Mouse (Mus musculus) layer of hippocampus, adult 2 months (tissue): ENCODE measurements around the gene Crnkl1. TPM values are rescaled to one million over a fixed set of nuclear protein-coding genes. Genes with fewer than 3 reads are reported as not detected.
"Not testable (repeated sequence)": the region's sequence is repeated elsewhere in the genome, so short reads cannot be mapped to it uniquely, and the experiment has no call there.

Source experiments
- DNase-seq, 2 experiments: peaks; one replicate each; pipeline ENCODE4 v3.0.0; 2022; ENCODE audit warnings: low spot score in 2 of 2
- H3K27ac ChIP-seq: fragments of 200-600 bp; 2 replicates; pipeline ENCODE4 v1.8.1; 2022
- H3K4me3 ChIP-seq: fragments of 200-600 bp; 2 replicates; pipeline ENCODE4 v1.8.1; 2022; ENCODE audit warnings: mild to moderate bottlenecking
- CTCF ChIP-seq: fragments of 200-600 bp; conservative IDR thresholded peaks from 2 replicates; pipeline ENCODE4 v1.8.1; 2022; ENCODE audit warnings: antibody characterized with exemption, mild to moderate bottlenecking, moderate library complexity
- total RNA-seq, 2 experiments: library from RNA; stranded (reverse); gene quantifications; 2 replicates each; pipeline ENCODE4 v1.2.3; 2021

The Crnkl1 gene
- total RNA-seq, 2 experiments from 2014 or later = 19.8 to 21.6 TPM

DNA sequence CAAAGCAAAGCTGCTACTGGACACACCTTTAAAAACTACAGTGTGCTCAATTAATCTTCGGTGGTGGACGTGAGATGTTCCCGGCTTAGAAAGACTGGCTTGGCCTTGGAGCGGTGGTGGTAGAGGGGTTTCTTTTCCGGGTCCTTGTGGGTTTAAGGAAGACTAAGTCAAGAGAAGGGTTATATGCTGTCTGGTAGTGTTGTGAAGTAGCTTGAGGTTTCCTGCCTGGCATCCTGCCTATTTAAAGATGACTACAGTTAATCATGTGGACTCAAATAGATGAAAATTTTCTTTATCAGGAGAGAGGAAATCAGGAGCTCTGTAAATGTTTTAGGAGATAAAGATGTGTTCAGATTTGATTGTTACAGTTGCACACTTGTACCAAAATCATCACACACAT lies 21.5 kb upstream of the Crnkl1 start:
- Histone ChIP-seq H3K4me3 (no peak overlapping the region), H3K27ac (no peak overlapping the region)
- TF ChIP-seq CTCF = no peak
- DNase-seq = no peak

DNA sequence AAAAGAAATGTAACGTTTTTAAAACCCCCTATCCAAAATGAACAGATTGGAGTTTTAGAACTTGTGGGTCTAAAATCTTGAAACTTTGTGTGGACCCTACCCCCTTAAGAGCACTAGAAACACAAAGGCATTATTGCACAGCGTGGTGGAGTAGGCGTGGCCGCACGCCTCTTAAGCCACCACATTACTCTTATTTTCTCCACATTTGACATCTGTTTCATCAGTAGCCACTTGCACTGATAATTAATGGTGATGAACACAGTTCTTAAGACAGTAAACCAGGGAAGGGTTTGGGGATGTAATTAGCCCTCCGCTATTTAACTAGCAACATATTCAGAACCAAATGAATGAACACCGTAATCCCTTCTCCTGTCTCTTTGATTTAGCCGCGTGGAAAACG lies 21.0 kb upstream of the Crnkl1 start:
- no peak overlapping the region for H3K27ac ChIP-seq
- DNase-seq = no peak
- H3K4me3 ChIP-seq = no peak overlapping the region
- TF ChIP-seq CTCF = no peak

GRCm38 (mm10) chr2:145952726-145953125 lies 17.9 kb upstream of the Crnkl1 start:
- no peak for TF ChIP-seq CTCF
- no peak overlapping the region for H3K27ac ChIP-seq
- H3K4me3 ChIP-seq = no peak overlapping the region
- DNase-seq = no peak

- H3K4me3 ChIP-seq = no peak overlapping the region
- DNase-seq = no peak
- no peak overlapping the region for H3K27ac ChIP-seq
- TF ChIP-seq CTCF = no peak
Observed at GRCm38 (mm10) chr2:145950239-145950638, 15.4 kb upstream of the Crnkl1 start.

- no peak for TF ChIP-seq CTCF
Observed at GRCm38 (mm10) chr2:145949475-145950068, 14.8 kb upstream of the Crnkl1 start.

DNA sequence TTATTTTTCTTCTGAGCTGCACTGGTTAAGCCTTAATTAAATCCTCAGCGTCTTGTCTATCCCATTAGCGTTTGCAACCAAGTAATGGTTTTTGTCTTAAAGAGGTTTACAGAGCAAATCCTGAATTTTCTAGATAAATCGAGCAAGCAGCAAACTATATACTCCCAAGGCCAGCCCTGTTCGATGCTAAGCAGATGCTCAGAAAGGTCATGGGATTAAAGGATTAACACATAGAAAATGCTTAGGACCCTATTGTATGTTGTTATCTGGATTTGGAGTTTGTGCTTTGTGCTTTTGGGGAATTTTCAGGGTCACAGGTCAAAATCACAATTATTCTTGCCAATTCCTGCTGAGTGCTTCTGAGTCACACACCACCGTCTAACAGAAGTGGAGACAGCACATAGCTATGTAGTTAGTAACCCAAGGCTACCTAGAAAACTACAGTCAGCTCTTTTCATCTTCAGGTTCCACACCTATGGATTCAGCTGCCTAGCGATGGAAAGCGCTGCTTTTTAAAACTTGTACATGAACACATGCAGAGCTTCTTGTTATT lies 13.7 kb upstream of the Crnkl1 start:
- Histone ChIP-seq H3K4me3 (no peak overlapping the region), H3K27ac (no peak overlapping the region)
- no peak for DNase-seq
- TF ChIP-seq CTCF = no peak

More at GRCm38 (mm10) chr2:145949475-145950068, 14.8 kb upstream of the Crnkl1 start:
- DNase-seq = no peak
- Histone ChIP-seq H3K27ac (no peak overlapping the region), H3K4me3 (no peak overlapping the region)

GRCm38 (mm10) chr2:145944286-145944685 lies 9.5 kb upstream of the Crnkl1 start:
- Histone ChIP-seq H3K4me3 (no peak overlapping the region), H3K27ac (no peak overlapping the region)
- DNase-seq = no peak
- TF ChIP-seq CTCF = no peak

DNA sequence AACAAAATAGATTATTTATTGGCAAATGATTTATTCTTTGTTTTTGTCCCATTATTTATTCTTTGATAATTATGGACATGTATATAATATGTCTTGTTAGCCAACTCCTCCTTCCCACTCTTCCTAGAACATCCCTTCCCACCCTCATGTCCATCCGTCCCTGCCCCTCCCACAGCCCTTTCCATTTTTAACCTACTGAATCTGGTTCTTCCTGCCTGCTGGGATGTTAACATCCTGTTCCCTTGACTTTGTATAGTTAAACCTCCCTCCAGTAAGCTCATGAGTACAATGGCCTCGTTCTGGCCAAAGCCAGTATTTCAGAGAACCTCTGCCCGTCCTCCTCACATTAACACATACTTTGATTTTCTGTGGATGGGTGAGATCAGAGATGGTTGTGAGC lies 6.6 kb upstream of the Crnkl1 start:
- Histone ChIP-seq H3K4me3 (no peak overlapping the region), H3K27ac (no peak overlapping the region)
- no peak for TF ChIP-seq CTCF
- no peak for DNase-seq

GRCm38 (mm10) chr2:145936975-145937374 lies 2.2 kb upstream of the Crnkl1 start:
- H3K4me3 ChIP-seq = no peak overlapping the region
- H3K27ac ChIP-seq = no peak overlapping the region
- TF ChIP-seq CTCF = no peak
- DNase-seq = no peak

GRCm38 (mm10) chr2:145920941-145921650 lies 13.7 kb downstream of the Crnkl1 start:
- H3K27ac ChIP-seq = no peak overlapping the region
- DNase-seq = no peak
- TF ChIP-seq CTCF = peak; percentile 67
- no peak overlapping the region for H3K4me3 ChIP-seq

GRCm38 (mm10) chr2:145905884-145906283 lies 28.9 kb downstream of the Crnkl1 start:
- not testable (repeated sequence) for DNase-seq, H3K4me3 ChIP-seq, H3K27ac ChIP-seq
- peak; percentile 73 for TF ChIP-seq CTCF

DNA sequence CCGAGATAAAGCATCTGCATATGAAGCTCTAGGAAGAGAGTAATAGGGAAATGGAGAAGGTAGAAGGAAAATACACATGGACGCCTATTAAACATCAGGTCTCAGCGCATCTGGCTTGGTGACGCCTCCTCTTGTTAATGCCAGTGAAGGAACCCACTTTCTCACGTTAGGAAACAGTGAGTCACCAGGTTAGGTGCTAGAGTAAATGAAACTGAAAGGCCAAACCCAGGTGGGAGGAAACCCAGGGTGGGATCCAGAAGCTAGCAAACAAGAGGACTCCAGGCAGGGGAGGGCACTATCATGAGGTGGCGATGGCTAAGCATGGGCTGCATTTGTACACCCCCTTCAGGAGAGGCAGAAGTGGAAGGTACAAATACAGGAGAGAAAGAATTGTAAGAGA lies 29.7 kb downstream of the Crnkl1 start:
- no peak overlapping the region for H3K27ac ChIP-seq
- H3K4me3 ChIP-seq = no peak overlapping the region
- DNase-seq = no peak
- no peak for TF ChIP-seq CTCF

DNA sequence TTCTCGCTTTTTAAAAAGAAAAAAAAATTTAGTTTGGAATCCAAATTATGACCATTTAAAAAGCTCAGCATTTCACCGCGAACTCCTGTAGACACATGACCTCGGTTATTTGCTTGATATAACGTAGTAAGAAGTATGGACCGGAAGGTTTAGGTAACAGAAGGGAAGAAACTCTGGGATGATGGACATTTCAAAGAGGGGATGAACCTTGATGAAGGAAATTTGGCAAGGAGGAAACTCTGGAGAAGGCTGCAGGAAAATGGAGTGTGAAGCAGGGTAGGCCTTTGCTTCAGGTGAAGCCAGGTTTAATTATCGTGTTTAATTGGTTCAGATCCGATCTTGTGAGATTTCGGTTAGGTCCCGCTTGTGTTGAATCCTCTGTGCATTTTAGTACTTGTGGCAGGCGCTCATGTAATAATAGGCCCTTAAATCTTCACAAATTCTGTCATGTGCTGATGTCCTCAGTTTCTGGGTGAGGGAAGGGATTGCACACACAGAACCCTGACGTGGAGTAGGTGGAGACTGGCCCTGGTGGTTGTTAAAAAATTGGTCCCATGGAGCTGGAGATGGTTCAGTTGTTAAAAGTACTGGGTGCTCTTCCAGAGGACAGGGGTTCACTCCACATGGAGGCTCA lies 30.7 kb downstream of the Crnkl1 start:
- H3K27ac ChIP-seq = peak overlapping the region; percentile 94
- no peak for TF ChIP-seq CTCF
- DNase-seq = no peak
- peak overlapping the region; percentile 87 for H3K4me3 ChIP-seq
